Mouse (Mus musculus): ENCODE measurements around the gene Kpna1.

Gene Kpna1

GRCm38 (mm10) chr16:36071071-36071449 is 92.5 kb downstream of the Kpna1 start:
- DNase-seq (ENCODE audit: low spot score), result no peak

- peak; percentile 82 for DNase-seq (ENCODE audit: low spot score)
Observed at GRCm38 (mm10) chr16:36071450-36072379, 93.2 kb downstream of the Kpna1 start, which contains the start of the genes Fam162a and Ccdc58. Fam162a (minus strand) TSS chr16:36071594. Ccdc58 (plus strand) TSS chr16:36071685.

GRCm38 (mm10) chr16:36072410-36073011 is 94.0 kb downstream of the Kpna1 start:
- DNase-seq (ENCODE audit: low spot score), result no peak

GRCm38 (mm10) chr16:36074772-36075171 is 96.2 kb downstream of the Kpna1 start:
- no peak for DNase-seq (ENCODE audit: low spot score)

- no peak for DNase-seq (ENCODE audit: low spot score)
Observed at GRCm38 (mm10) chr16:36079916-36080315, 101.4 kb downstream of the Kpna1 start.
